Mouse (Mus musculus) E14TG2a.4 (cell line): ENCODE measurements at regions not wholly inside any gene's neighbourhood (a gene's known extent, or its start where the extent isn't known, plus 50 kb on each side); places are given as distances from the start of the nearest gene placed in this dataset.

ENCODE experiments used
- CTCF ChIP-seq: conservative IDR thresholded peaks from 2 replicates; pipeline ENCODE4 v1.5.1; 2014; ENCODE audit warnings: low read length
- NANOG ChIP-seq: IDR thresholded peaks from 2 replicates; pipeline ENCODE4 v1.6.1; 2014; ENCODE audit warnings: borderline replicate concordance, low read length, mixed read lengths
- POU5F1 ChIP-seq: IDR thresholded peaks from 2 replicates; pipeline ENCODE4 v1.6.1; 2014; ENCODE audit warnings: low read length, borderline replicate concordance

GRCm38 (mm10) chr10:21532142-21532541 lies 60.8 kb upstream of the 1700020N01Rik start:
- TF ChIP-seq CTCF (no peak), POU5F1 (no peak), NANOG (no peak)
